Mouse (Mus musculus): ENCODE results near the gene Tsc22d3.

Tsc22d3 gene

DNA sequence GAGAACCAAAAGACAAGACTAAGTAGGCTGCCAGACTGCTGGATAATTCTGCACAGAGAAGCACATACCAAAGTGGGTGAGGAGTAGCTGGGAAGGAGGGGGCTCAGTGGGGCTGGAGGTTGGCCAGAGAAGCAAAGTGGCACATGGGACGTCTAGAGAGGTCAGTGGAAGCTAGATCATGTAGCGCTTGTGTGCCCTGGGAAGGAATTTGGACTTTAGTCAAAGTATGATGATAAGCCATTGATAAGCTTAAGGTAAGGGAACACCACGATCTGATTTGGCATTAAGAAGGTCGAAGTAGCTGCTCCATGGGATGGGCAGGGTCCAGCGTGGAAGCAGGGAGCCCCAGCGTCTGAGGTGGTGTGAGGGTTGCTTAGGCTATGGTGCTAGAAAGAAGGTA is 68.1 kb downstream of the Tsc22d3 start:
- intact Hi-C loops (cut with DNase I): no loop called here

DNA sequence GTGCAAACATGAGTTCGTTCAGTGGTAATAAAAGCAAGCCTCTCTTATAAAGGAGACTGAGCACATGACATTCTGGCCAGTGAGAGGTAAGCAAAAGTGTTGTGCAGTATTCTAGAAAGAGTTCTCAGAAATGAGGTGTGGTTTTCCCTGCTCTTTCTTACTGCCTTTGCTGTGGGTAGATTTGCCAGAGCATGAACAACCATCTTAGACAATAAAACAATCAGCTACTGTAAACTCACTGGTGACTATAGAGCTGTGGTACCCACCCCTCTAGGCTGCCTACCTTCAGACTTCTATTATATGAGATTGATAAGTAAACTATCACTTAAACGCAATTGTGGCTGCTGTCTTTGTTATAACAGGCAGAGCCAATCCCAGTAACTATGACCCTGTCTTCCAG is 69.1 kb downstream of the Tsc22d3 start:
- intact Hi-C loops (cut with DNase I): no loop called here

DNA sequence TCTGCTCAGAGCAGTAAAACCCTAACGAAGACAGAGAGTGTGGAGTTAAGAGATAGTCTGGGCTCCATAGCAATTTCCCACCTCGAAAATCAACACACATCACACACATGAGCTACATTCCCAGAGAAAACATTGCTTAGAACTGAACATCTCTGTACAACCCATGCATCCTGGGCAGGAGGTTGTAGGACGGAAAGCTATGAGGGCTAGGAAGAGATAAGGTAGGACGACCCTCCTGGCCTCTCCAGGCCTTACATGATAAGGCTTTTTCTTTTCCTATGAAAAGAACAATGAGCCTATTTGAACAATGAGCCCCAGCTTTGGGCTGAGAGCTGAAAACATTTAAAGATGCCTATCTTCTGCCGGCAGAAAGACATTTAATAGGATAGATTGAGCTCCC is 69.8 kb downstream of the Tsc22d3 start:
- intact Hi-C loops (cut with DNase I): no loop called here

DNA sequence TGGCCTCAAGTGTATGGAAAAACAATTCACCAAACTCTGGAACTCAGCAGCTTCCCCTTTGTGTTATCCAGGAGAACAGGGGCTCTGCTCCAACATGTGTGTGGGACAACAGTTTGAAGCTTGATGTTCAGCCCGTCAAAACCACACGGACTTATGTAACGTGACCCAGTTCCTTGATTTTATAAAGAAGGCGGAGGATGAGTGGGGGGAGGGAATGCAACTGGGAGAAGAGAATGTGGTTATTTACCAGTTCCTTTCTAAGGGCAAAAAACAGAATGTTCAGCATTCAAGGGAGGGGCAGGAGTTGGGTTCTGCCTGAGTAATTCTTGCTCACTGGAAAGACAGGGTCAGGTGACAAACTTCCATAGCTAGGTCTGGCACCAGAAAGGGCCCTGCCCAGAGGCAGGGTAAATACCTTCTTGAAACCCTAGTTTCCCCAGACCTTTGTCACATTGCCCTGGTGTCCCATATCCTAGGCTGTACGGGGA is 71.3 kb downstream of the Tsc22d3 start:
- intact Hi-C loops (cut with DNase I): no loop called here

DNA sequence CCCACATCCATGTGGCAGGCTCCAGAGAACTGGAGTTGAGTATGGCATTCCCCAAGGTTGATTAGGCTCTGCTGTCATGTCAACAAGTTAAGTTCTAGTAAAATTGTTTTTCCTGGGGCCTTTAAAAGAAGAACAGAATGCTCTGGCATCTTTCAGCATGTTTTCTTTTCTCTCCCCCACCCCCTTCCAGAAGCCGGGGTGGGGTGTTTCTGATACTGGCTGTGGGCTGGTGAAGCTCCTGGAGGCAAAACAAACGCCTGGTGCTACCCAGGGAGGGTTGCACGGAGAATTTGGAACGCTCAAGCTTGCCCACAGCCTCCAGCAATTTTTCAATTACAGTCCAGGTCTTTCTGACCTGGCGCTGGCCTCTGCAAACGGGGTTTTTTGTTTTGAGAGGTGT is 73.2 kb downstream of the Tsc22d3 start:
- intact Hi-C loops (cut with DNase I): no loop called here

DNA sequence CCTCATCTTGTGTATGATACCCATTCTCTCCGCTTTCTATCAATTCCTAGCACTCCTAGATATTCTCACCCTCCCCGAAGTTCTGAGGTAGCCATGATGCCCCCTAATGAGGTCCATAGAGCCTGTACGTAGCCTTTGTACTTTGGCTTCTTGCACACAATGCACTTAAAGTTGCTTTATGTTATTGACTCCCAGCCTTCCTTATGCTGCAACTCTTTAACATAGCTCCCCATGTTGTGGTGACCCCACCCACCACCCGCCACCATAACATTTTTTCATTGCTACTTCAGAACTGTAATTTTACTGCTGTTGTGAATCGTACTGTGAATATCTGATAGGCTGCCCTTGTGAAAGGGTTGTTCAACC is 74.2 kb downstream of the Tsc22d3 start:
- intact Hi-C loops (cut with DNase I): no loop called here

DNA sequence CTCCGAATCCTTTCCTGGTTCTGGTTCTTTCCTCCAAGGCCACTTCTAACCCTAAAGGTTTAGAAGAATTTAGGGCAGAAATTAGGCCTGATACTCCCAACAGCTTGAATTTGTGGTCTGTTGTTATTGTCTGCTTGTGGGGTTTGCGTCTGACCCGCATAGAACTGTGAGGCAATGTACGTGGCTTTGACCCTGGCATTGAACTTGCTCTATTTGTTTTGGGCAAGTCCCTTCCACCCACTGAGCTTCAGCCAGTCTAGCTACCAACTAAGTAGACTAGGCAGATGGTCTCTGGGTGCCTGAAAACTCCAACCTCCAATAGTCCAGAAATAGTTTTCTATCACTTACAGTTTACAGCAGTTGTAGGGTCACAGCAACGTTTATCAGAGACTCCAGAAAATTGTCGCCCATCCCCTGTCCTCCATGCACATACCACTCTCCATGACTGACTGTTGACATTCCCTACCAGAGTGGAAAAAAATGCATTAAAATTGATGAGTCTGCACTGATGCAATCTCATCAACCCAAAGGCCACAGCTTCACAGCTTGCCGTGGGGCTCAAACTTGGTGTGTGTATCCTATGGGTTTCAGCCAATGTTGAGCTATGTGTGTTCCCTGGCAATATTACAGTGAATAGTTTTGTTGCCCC is 74.7 kb downstream of the Tsc22d3 start:
- intact Hi-C loops (cut with DNase I): no loop called here

DNA sequence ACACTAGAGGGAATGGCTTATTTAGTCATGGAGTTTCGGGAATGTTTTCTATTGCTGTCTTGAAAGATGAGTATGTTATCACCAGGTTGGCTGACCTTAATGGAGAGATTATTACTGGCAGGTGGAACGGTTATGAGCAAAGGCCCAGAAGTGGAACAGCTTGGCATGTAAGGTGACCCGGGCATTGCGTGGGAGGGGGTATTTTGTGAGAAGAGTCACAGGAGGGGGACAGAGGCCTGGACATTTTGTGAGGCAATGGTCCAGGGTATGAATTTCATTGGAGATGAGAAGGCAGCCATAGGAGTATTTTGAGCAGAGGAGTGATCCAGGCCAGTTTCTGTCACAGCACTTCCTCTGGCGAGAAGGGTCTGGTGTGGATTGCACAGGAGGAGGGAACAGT is 76.2 kb downstream of the Tsc22d3 start:
- intact Hi-C loops (cut with DNase I): no loop called here

DNA sequence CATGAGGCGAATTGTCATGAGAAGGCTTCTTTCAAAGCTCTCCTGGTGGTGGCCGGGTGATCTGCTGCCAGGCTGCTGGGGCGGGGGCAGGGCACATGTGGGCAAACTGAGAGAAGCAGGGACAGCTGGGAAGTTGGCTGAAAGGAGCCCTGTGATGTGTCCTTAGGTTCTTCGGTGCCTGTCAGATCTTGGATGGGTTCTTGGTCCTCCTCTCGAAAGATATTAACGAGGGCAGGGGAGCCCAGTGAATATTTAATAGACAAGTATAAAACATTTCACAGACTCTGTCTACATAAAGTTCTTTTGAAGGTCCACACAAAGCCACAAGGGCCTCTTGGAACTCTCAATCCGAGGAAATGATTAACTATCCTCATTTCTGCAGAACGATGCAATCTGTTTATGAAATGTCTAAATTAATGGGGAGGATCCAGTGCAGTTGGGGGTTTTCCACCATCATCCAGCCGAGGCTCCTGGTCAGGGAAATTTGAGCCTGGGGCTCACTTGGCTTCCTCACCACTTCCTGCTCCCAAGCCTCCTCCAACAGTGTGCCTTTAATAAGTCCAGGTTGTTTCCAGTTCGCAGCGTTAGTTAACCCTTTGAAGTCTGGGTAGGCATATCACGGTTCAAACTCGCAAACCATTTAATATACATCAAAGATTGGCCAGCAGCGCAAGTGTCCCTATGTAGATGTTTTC is 78.2 kb downstream of the Tsc22d3 start:
- intact Hi-C loops (cut with DNase I): no loop called here

DNA sequence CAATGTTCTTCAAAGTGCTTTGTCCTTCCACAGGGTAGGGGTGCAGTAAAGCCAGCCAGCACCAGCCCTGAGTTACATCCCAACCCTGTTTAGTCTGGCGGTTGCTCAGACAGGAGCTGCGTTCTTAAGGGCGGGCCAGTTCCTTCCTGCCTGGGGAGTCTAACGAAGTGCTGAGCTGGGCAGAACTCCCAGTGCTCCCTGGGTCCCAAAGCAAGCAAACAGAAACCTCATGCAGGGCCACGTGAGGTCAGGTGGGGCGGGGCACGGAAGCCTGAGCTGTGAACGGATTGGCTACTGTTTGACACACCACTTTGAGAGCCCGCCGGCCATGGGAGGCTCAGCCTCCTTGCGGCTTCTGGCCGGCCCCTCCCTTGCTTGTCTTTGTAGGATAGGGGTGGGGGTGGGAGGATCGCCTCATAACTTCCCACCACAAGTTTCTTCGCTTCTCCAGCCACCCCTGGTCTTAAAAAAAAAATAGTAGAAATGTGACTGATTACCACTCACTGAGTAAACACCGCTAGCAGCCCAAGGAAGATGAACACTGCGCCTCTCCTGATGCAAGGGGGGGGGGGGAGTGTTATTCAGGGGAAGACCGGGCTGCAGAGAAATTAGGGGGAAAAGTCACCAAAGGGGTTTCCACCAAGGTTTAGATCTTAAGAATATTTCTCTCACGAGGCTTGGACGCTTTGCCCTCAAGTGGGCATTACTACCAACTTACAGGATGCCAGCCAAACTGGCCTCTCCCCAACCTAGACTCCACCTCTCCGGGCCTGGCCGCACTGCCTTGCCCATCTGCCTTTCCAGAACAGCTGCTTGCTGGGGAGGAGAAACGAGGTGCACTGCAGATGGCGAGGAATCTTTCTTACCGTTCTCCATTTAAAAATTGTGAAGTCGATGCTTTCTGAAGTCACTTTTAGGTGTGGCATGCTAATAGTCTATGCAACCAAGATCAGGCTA is 80.0 kb downstream of the Tsc22d3 start:
- intact Hi-C loops (cut with DNase I): no loop called here

DNA sequence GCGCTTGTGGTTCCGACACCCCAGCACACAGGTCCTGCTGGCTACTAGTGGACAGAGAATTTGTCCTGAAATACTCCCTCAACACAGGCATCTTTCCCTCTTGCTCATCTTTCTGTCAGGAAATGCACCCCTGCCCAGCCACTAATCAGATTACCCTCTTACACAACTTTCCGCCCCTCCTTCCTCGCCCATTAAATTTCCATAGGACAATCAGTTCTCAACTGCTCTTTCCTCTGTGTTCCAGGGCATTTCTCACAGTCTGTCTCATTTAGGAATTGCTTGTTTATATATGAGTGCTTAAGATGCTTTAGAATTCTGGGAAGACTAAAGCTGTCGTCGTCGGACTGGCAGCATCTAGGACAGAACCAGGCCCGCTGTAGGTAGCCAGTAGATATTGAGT is 82.1 kb downstream of the Tsc22d3 start:
- intact Hi-C loops (cut with DNase I): no loop called here

DNA sequence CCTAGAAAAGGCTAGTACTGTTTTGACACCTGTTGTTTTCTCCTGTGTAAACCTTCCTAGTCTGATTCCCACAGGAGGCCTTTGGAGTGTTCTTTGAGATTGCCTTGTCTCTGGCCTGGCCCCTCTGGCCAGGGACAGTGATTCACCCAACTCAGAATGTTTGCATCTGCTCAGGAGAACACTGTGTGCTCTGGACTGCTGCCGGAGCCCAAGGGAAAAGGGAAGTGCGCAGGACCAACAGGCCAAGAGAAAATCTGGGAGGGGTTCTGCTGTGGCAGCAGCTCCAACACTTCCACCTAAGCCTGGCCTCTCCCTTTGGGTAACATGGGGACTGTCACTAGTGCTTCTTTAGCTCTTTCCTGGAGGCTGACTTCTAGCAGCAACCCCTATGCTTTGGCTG is 87.1 kb downstream of the Tsc22d3 start:
- intact Hi-C loops (cut with DNase I): no loop called here

DNA sequence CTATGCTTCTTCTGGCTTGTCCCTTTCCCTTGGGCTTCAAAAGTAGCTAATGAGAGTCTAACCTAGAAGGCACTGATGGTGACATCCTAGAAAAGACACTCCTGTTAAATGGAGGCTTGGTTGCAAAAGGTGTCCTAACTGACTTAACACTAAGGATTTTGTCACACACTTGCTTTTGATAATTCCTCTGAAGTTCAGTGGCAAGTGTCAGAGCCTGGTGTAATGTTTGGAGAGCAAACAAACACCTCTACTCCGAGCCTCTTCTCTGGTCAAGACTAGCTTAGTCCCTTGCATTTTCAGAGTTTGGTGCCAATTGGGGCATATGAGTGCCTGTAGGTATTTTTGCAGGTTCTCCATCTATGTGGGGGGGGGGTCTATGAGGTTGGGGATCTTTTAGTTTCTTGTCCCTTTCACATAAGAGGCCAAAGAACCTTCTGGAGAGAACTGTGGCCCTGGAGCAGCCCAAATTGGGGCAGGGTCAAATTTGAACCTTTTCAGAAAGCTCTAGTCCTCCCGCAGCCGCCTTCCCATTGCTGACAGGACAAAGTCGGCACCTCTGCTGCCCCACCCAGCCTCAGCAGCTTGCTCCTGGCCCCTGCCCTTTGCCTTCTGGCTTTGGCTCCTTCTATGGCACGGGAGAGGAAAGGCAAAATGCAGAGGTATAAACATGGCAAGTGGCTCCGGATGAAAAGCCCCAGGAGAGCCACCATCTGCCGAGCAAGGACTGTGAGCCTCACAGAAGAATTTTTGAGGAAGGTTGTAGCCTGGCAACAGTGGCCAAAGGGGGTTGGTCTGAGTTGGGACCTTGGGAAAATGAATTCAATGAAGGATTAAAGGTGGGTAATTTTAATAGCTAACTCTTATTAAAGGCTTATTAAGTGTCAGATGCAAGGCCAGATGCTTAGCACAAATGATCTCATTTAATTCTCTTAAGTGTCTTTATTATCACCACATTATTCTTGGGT is 88.5 kb downstream of the Tsc22d3 start:
- intact Hi-C loops (cut with DNase I): no loop called here

DNA sequence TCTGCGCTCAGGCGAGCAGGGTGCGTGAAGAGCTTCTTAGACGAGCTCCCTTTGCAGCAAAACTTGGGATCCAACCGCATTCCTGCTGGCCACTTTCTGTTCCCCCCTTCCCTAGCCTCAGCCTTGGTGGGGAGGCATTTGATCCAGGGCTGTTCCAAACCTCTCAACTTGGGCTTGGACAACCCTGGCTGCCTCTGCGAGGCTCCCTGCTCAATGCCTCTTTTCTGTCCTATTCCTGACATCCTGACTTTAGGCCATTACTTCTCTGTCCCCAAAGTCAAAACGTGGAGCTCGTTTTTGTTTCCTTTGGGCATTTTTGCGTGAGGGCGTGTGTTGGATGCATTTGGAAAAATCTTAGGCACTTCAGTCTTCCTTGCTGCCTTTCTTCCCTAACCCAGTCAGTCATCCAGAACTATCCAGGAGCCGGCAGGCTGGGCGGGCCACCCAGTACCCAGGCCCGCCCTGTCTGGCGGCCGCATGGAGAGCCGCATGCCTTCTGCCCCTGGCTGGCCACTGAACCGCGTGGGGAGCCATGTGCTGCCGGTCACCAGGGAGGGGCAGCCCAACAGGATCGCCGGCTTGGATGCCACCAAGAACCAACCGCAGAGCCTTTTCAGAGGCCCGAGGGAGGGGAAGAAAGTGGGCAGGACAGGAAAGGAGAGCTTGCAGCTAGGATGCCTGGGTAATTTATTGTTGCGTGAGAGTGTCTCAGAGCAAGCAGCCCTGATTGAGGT is 89.6 kb downstream of the Tsc22d3 start:
- intact Hi-C loops (cut with DNase I): no loop called here

DNA sequence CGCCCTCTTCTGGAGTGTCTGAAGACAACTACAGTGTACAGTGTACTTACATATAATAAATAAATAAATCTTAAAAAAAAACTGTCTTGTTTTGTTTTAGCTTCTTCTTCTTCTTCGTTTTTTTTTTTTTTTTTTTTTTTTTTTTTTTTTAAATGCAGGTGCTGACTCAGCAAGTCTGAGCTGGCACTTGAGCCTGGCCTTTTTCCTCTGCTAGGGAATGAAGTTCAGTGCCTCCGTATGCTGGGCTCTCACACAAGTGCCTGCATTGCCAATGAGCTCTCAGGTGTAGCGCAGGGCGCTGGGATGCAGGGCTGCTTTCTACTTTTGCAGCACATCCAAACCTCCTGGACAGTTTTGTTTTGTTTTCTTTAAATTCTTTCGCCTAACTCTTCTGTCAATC is 90.6 kb downstream of the Tsc22d3 start:
- intact Hi-C loops (cut with DNase I): loop anchor here (5.0 kb wide), 1 partner anchor 32 kb away; no protein-coding TSS in a partner anchor

DNA sequence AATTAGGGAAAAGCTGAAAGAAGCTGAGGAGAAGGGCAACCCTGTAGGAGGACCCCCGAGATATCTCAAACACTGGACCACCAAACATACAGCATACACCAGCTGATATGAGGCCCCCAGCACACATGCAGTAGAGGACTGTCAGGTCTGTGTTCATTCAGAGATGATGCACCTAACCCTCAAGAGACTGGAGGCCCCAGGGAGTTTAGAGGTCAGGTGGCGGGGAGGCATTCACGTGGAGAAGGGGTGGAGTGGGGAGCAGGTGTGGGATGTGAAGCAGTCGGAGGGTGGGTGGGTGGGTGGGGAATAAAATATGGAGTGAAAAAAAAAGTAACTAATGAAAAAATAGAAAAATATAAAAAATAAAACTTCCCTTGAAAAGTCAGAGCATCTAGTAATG is 91.7 kb downstream of the Tsc22d3 start:
- intact Hi-C loops (cut with DNase I): loop anchor here (5.0 kb wide), 1 partner anchor 34 kb away; no protein-coding TSS in a partner anchor

DNA sequence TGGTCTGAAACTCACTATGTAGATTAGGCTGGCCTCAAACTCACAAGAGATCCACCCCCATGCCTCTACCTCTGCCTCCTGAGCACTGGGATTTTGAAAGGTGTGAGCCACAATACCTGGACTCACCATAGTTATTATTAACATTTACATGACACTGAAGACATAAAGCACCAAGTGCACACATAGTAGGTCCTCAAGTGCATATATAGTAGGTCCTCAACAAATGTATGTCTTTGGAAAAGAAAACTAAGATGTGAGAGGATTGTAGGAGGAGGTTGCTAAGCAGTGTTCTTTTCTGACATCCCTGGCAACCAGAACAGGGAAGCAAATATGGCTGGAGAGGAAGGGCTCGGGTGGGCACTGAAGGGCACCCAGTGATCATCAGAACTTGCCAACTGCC is 93.1 kb downstream of the Tsc22d3 start:
- intact Hi-C loops (cut with DNase I): loop anchor here (5.0 kb wide), 1 partner anchor 35 kb away; no protein-coding TSS in a partner anchor

DNA sequence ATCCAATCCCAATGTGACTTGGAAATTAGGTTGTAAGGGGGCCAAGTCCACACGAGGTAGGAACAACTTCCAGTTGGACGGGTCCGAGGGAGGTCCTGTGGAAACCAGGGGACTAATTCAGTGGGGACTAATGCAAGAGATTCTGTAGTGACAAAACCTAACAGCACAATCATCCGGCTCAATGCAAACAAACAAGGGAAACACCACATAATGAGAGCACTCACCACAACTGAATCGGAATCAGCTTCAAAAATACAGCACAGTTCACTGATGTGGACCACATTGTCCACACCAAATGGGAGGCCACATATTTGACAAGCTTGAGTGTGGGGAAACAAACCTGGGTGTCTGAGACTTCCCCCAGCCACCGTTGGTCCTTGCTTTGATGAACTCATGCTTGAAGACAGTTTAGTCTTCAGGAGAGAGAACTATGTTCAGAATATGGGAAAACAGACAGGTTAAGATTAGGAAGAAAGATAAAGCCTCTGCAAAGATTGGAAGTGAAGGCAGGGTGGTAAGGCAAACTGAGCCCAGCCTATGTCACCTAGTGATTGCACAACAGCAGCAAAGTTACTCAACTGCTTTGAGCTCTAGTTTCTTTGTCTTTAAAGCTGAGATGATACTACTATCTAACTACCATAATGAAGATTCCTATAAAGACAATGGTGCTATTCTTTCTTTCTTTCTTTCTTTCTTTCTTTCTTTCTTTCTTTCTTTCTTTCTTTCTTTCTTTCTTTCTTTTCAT is 93.9 kb downstream of the Tsc22d3 start:
- intact Hi-C loops (cut with DNase I): loop anchor here (5.0 kb wide), 1 partner anchor 36 kb away; no protein-coding TSS in a partner anchor

Data from adrenal gland (tissue).